Mouse (Mus musculus) embryonic facial prominence, embryonic 15.5 days (tissue): ENCODE data around the gene Defb3. TPM values are rescaled to one million over a fixed set of nuclear protein-coding genes. Genes with fewer than 3 reads are reported as not detected.
"Not testable (repeated sequence)": the region's sequence is repeated elsewhere in the genome, so short reads cannot be mapped to it uniquely, and the experiment has no call there.

Experiments used
- ATAC-seq: fragments of 200-750 bp; cut with Nextera tagmentation; 2 replicates; pipeline ENCODE4 v1.8.0; 2017; ENCODE audit warnings: low read depth, moderate TSS enrichment; ENCODE audit not compliant: insufficient number of reproducible peaks, low FRiP score, low TSS enrichment
- H3K27ac ChIP-seq: fragments of 300-500 bp; sonication (generic); replicated peaks from 2 replicates; pipeline ENCODE4 v1.5.1; 2015; ENCODE audit warnings: mild to moderate bottlenecking, inconsistent platforms
- H3K27me3 ChIP-seq: fragments of 300-500 bp; sonication (generic); 2 replicates; pipeline ENCODE4 v1.6.1; 2015; ENCODE audit warnings: inconsistent platforms
- H3K36me3 ChIP-seq: fragments of 300-500 bp; sonication (generic); 2 replicates; pipeline ENCODE4 v1.6.1; 2015; ENCODE audit warnings: mild to moderate bottlenecking, inconsistent platforms
- H3K4me1 ChIP-seq: fragments of 300-500 bp; sonication (generic); 2 replicates; pipeline ENCODE4 v1.6.1; 2015; ENCODE audit warnings: inconsistent platforms
- H3K4me2 ChIP-seq: fragments of 300-500 bp; sonication (generic); replicated peaks from 2 replicates; pipeline ENCODE4 v1.6.1; 2015; ENCODE audit warnings: mild to moderate bottlenecking, inconsistent platforms
- H3K4me3 ChIP-seq: fragments of 300-500 bp; sonication (generic); replicated peaks from 2 replicates; pipeline ENCODE4 v1.5.1; 2015; ENCODE audit warnings: mild to moderate bottlenecking, inconsistent platforms
- H3K9ac ChIP-seq: fragments of 300-500 bp; sonication (generic); 2 replicates; pipeline ENCODE4 v1.6.1; 2015; ENCODE audit warnings: inconsistent platforms
- H3K9me3 ChIP-seq: fragments of 300-500 bp; sonication (generic); replicated peaks from 2 replicates; pipeline ENCODE4 v1.6.1; 2016; ENCODE audit warnings: inconsistent platforms
- WGBS: fragments of 180-500 bp; shearing (Covaris S2); methylation state at CpG from one replicate; pipeline ENCODE4 v1.1.7; 2015; 5-methylcytosine and 5-hydroxymethylcytosine counted together
- polyA plus RNA-seq: library from polyadenylated mRNA; unstranded; fragments of >200 nt; fragmentation: Nextera tagmentation; extraction: Ambion mirVana; gene quantifications from 2 replicates; pipeline ENCODE4 v1.2.1, GENCODE M21; 2015

Gene Defb3
- not detected in 2 replicates for polyA plus RNA-seq

GRCm38 (mm10) chr8:19293060-19293459, at the start of gene Defb3:
Gene Defb3 (plus strand): TSS chr8:19293360.
- H3K27ac ChIP-seq, H3K4me1 ChIP-seq, H3K4me2 ChIP-seq, H3K27me3 ChIP-seq, H3K36me3 ChIP-seq, H3K9ac ChIP-seq, H3K4me3 ChIP-seq, H3K9me3 ChIP-seq, ATAC-seq: not testable (repeated sequence)
- WGBS = 40% methylated on average over 2 of the region's 2 CpGs

DNA sequence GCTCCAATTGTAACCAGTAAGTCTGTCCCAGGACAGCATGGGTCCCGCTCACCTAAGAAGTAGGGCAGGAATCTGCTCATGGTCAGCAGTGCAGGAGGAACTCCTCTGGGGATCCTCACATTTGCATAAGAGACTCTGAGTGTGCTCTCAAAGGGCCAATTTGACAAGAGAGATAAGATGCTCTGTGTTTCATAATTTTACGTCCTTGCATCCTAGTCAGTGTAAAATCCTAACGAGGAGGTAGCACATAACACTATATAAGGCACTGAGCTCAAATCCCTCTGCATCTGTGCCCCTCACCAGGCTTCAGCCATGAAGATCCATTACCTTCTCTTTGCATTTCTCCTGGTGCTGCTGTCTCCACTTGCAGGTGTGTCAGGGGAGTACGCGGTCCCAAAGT, 45.9 kb upstream of the Defb3 start, which contains the start of gene Defb5:
TSS of gene Defb5 (plus strand) at position 301 of the 400 bp plus-strand sequence.
- Histone ChIP-seq H3K27me3 (no peaks in the 10 kb centered on the region), H3K27ac (no peak within 1 kb of the TSS), H3K36me3 (no peaks in the 10 kb centered on the region), H3K4me1 (no peaks in the 10 kb centered on the region), H3K4me2 (no peak within 1 kb of the TSS), H3K9ac (no peak within 1 kb of the TSS), H3K4me3 (no peak within 1 kb of the TSS), H3K9me3 (no peaks in the 10 kb centered on the region)
- 93% methylated on average over 5 of the region's 5 CpGs for WGBS
- ATAC-seq = no peak

- Histone ChIP-seq H3K27me3 (no peaks in the 10 kb centered on the region), H3K4me2 (no peak overlapping the region), H3K4me1 (no peaks in the 10 kb centered on the region), H3K36me3 (no peaks in the 10 kb centered on the region), H3K27ac (no peak overlapping the region), H3K9me3 (peaks cover 6% of the 10 kb centered on the region; the same call in 1 of the 2 replicates), H3K4me3 (no peak overlapping the region), H3K9ac (no peak overlapping the region)
- no peak for ATAC-seq
Measured at GRCm38 (mm10) chr8:19258136-19258535, 35.0 kb upstream of the Defb3 start.

DNA sequence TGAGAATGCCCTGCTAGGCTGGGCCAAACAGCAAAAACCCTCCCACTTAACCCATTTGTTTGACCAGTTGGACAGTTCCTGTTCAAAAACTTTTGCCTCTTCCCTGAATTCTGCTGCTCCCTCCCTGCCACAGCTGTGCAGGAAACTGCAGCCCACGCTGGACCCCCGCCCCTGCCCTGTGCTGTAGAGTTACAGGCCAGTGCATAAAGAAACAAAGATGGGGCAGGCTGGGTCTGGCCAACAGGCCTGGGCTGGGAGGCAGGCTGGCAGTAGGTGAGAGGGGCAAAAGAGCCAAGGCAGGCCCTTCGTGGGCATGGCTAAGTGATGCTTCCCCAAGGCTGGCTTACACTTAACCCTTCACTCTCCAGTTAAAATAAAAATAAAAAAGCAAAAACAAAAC, 33.5 kb upstream of the Defb3 start:
- Histone ChIP-seq H3K9ac (no peak overlapping the region), H3K4me3 (no peak overlapping the region), H3K9me3 (peaks cover 6% of the 10 kb centered on the region; the same call in 1 of the 2 replicates), H3K27ac (no peak overlapping the region), H3K27me3 (no peaks in the 10 kb centered on the region), H3K36me3 (no peaks in the 10 kb centered on the region), H3K4me1 (no peaks in the 10 kb centered on the region), H3K4me2 (no peak overlapping the region)
- ATAC-seq = no peak
- WGBS = 31% methylated on average over 3 of the region's 3 CpGs

DNA sequence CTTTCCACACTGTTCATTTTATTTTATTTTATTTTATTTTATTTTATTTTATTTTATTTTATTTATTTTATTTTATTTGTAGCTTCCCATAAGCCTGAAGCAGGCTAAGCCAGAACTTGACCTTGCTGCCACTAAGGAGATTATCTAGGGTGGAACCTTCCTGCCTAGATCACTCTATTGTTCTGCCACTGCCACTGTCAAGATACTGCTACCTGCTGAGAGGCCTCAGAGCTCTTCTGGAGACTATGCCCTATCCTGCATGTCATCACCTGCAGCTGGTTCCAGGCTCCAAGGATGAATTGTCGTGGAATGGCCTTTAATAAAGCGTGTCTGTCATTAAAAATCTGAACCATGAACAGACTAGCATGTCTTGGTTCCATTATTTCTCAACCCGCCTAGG, 5.2 kb downstream of the Defb3 start:
- not testable (repeated sequence) for H3K9me3 ChIP-seq, H3K9ac ChIP-seq, H3K36me3 ChIP-seq, H3K4me2 ChIP-seq, H3K4me3 ChIP-seq, H3K4me1 ChIP-seq, H3K27ac ChIP-seq, H3K27me3 ChIP-seq, ATAC-seq
- WGBS = 51% methylated on average over 3 of the region's 3 CpGs

GRCm38 (mm10) chr8:19331836-19332235, 38.7 kb downstream of the Defb3 start:
- no peaks in the 10 kb centered on the region for H3K9me3 ChIP-seq
- 9% methylated on average over 3 of the region's 3 CpGs for WGBS

More at GRCm38 (mm10) chr8:19331836-19332235, 38.7 kb downstream of the Defb3 start:
- Histone ChIP-seq H3K27me3 (no peaks in the 10 kb centered on the region), H3K36me3 (no peaks in the 10 kb centered on the region), H3K4me1 (no peaks in the 10 kb centered on the region), H3K4me3 (no peak overlapping the region), H3K9ac (no peak overlapping the region), H3K4me2 (no peak overlapping the region), H3K27ac (no peak overlapping the region)
- ATAC-seq = no peak

Other genes starting within 250 kb of the Defb3 start
- not detected in 2 replicates for gene Defb39, start 228.6 kb upstream of the Defb3 start, polyA plus RNA-seq
- not detected in 2 replicates for gene Defb12, start 178.5 kb upstream of the Defb3 start, polyA plus RNA-seq
- not detected in 2 replicates for gene Defb34, start 169.6 kb upstream of the Defb3 start, polyA plus RNA-seq
- not detected in 2 replicates for gene Gm45826, start 152.6 kb upstream of the Defb3 start, polyA plus RNA-seq
- 6.1 TPM in 1 of 2 replicates, not detected in the other for gene Defb14, start 99.0 kb upstream of the Defb3 start, polyA plus RNA-seq
- 3.0 and 12.3 TPM in 2 replicates for gene Defb4, start 94.7 kb upstream of the Defb3 start, polyA plus RNA-seq
- not detected in 2 replicates for gene Defb6, start 67.9 kb upstream of the Defb3 start, polyA plus RNA-seq
- not detected in 2 replicates for gene Defb46, start 53.4 kb upstream of the Defb3 start, polyA plus RNA-seq
- gene Defb5, start 45.8 kb upstream of the Defb3 start, polyA plus RNA-seq = not detected in 2 replicates
- not detected in 2 replicates for gene Defb8, start 154.2 kb downstream of the Defb3 start, polyA plus RNA-seq
- not detected in 2 replicates for gene Defb7, start 201.7 kb downstream of the Defb3 start, polyA plus RNA-seq